Mouse (Mus musculus) ES-Bruce4 (cell line): ENCODE data around the gene M6pr. TPM values are rescaled to one million over a fixed set of nuclear protein-coding genes. Genes with fewer than 3 reads are reported as not detected.

ENCODE experiments used
- H3K27ac ChIP-seq: 2 replicates; pipeline ENCODE4 v1.5.1; 2012; ENCODE audit warnings: low read length, inconsistent platforms; ENCODE audit not compliant: insufficient read depth
- H3K27me3 ChIP-seq: 2 replicates; pipeline ENCODE4 v1.6.1; 2012; ENCODE audit warnings: mild to moderate bottlenecking, low read length, inconsistent platforms; ENCODE audit not compliant: control insufficient read depth, poor library complexity, insufficient read depth, severe bottlenecking
- H3K36me3 ChIP-seq: 2 replicates; pipeline ENCODE4 v1.6.1; 2012; ENCODE audit warnings: inconsistent platforms, mild to moderate bottlenecking, low read length, moderate library complexity; ENCODE audit not compliant: control insufficient read depth, poor library complexity, insufficient read depth, severe bottlenecking
- H3K4me1 ChIP-seq: one replicate; pipeline ENCODE4 v1.8.1; 2011; ENCODE audit warnings: low read length; ENCODE audit not compliant: control insufficient read depth, insufficient read depth
- H3K4me3 ChIP-seq: 2 replicates; pipeline ENCODE4 v1.5.1; 2011; ENCODE audit warnings: low read depth, mild to moderate bottlenecking, low read length
- H3K9ac ChIP-seq: 2 replicates; pipeline ENCODE4 v1.6.1; 2012; ENCODE audit warnings: low read depth, mild to moderate bottlenecking, inconsistent platforms; ENCODE audit not compliant: poor library complexity, severe bottlenecking
- H3K9me3 ChIP-seq: replicated peaks from 2 replicates; pipeline ENCODE4 v1.6.1; 2012; ENCODE audit warnings: mild to moderate bottlenecking, low read length, inconsistent platforms; ENCODE audit not compliant: control insufficient read depth, poor library complexity, insufficient read depth, severe bottlenecking
- CTCF ChIP-seq: IDR thresholded peaks from one replicate; pipeline ENCODE4 v1.8.1; 2011; ENCODE audit warnings: low read depth, low read length
- EP300 ChIP-seq: IDR thresholded peaks from 2 replicates; pipeline ENCODE4 v1.6.1; 2011; ENCODE audit warnings: low read depth, low read length; ENCODE audit not compliant: insufficient read depth
- POLR2A ChIP-seq: IDR thresholded peaks from one replicate; pipeline ENCODE4 v1.8.1; 2011; ENCODE audit warnings: low read length; ENCODE audit not compliant: insufficient read depth
- polyA plus RNA-seq: library from polyadenylated mRNA; stranded (reverse); fragments of >200 nt; gene quantifications from 2 replicates; pipeline ENCODE4 v1.2.4, GENCODE M21; 2011; ENCODE audit warnings: low read depth; ENCODE audit not compliant: missing spikeins, insufficient read depth, insufficient read length

M6pr gene
- polyA plus RNA-seq, 1 experiment = 104 TPM

DNA sequence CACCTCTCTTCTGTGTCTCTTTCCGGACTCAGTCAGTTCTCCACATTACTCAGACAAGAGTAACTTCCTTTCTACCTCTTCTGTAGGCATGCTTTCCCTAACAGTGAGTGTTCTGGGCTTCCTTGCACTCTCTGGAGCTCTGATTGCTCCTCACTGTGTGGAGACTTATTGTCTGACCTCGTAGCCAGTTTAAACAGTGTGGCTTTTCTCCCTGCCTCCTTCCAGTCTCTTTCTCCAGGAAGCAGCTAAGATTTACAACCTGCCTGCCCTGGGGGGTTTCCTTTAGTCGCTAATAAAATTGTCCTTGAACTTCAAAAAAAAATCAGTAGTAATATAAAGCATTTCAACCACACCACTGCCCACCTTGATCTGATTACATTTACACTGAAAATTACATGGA lies 18.3 kb upstream of the M6pr start:
- Histone ChIP-seq H3K4me1 (no peaks in the 10 kb centered on the region), H3K9me3 (no peaks in the 10 kb centered on the region), H3K36me3 (no peaks in the 10 kb centered on the region), H3K27me3 (no peaks in the 10 kb centered on the region), H3K4me3 (no peak overlapping the region), H3K9ac (no peak overlapping the region), H3K27ac (no peak overlapping the region)
- TF ChIP-seq POLR2A (no peak), EP300 (no peak), CTCF (no peak)

- no peaks in the 10 kb centered on the region for H3K4me1 ChIP-seq
- H3K27ac ChIP-seq = no peak overlapping the region
- no peak for TF ChIP-seq POLR2A
- no peak for TF ChIP-seq EP300
- no peak for TF ChIP-seq CTCF
- no peak overlapping the region for H3K9ac ChIP-seq
- no peaks in the 10 kb centered on the region for H3K36me3 ChIP-seq
- H3K27me3 ChIP-seq = no peaks in the 10 kb centered on the region
- no peaks in the 10 kb centered on the region for H3K9me3 ChIP-seq
- H3K4me3 ChIP-seq = no peak overlapping the region
Measured at GRCm38 (mm10) chr6:122291264-122291663, 17.3 kb upstream of the M6pr start.

DNA sequence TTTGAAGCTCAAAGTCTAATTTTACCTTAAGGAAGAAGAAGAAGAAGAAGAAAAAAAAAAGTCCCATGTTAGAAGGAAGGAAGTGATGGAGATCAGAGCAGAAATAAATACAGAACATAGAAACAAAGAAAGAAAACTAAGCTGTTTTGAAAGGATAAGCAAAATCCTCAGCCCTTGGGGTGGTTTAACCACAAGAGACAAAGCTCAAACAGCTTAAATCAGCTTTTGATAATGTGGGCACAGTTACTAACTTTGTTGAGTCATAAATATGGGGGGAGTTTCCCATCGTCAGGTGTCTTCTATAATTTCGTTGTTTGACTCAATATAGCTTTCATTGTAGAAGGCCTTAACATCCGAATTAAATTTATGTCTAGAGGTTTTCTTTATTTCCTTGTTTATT lies 16.8 kb upstream of the M6pr start:
- no peak overlapping the region for H3K4me3 ChIP-seq
- H3K36me3 ChIP-seq = no peaks in the 10 kb centered on the region
- no peak overlapping the region for H3K9ac ChIP-seq
- no peaks in the 10 kb centered on the region for H3K9me3 ChIP-seq
- no peaks in the 10 kb centered on the region for H3K27me3 ChIP-seq
- TF ChIP-seq POLR2A (no peak), EP300 (no peak), CTCF (no peak)
- H3K4me1 ChIP-seq = no peaks in the 10 kb centered on the region
- H3K27ac ChIP-seq = no peak overlapping the region

DNA sequence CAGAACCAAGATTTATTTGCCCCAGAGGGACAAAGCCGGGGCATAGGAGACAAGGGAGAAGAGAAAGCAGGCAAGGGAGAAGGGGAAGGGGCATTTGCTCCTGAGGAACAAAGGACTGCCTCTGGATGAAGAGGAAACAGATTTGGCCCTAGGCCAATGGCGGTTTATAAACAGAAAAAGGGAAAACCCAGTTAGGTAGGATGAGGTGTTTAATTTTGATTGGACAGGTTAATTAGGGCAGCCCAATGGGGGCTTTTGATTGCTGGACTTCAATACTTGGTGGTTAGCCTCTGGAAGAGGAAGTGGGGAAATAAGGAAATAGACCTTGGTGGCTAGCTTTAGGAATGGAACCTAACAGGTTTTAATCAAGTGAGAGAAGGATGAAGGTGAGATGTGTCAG lies 16.3 kb upstream of the M6pr start:
- Histone ChIP-seq H3K36me3 (no peaks in the 10 kb centered on the region), H3K4me1 (no peaks in the 10 kb centered on the region), H3K27ac (no peak overlapping the region), H3K27me3 (no peaks in the 10 kb centered on the region), H3K4me3 (no peak overlapping the region), H3K9ac (no peak overlapping the region), H3K9me3 (no peaks in the 10 kb centered on the region)
- no peak for TF ChIP-seq POLR2A
- TF ChIP-seq EP300 = no peak
- TF ChIP-seq CTCF = no peak

GRCm38 (mm10) chr6:122293121-122293520 lies 15.4 kb upstream of the M6pr start:
- no peaks in the 10 kb centered on the region for H3K9me3 ChIP-seq
- no peaks in the 10 kb centered on the region for H3K4me1 ChIP-seq
- no peaks in the 10 kb centered on the region for H3K27me3 ChIP-seq
- no peak overlapping the region for H3K9ac ChIP-seq
- no peaks in the 10 kb centered on the region for H3K36me3 ChIP-seq
- H3K4me3 ChIP-seq = no peak overlapping the region
- TF ChIP-seq EP300 = no peak
- TF ChIP-seq CTCF = no peak
- TF ChIP-seq POLR2A = no peak
- no peak overlapping the region for H3K27ac ChIP-seq

- no peaks in the 10 kb centered on the region for H3K36me3 ChIP-seq
- no peak overlapping the region for H3K4me3 ChIP-seq
- no peaks in the 10 kb centered on the region for H3K27me3 ChIP-seq
- no peaks in the 10 kb centered on the region for H3K4me1 ChIP-seq
- H3K9ac ChIP-seq = no peak overlapping the region
- H3K9me3 ChIP-seq = no peaks in the 10 kb centered on the region
- TF ChIP-seq POLR2A (no peak), EP300 (no peak), CTCF (no peak)
- no peak overlapping the region for H3K27ac ChIP-seq
Measured at GRCm38 (mm10) chr6:122293796-122294195, 14.7 kb upstream of the M6pr start.
